Mouse (Mus musculus) forebrain, embryonic 11.5 days (tissue): Measurements from ENCODE around the gene Cfap99. TPM values are rescaled to one million over a fixed set of nuclear protein-coding genes. Genes with fewer than 3 reads are reported as not detected.

Experiments
- ATAC-seq: fragments of 200-750 bp; cut with Nextera tagmentation; replicated peaks from 2 replicates; pipeline ENCODE4 v1.8.0; 2017; ENCODE audit warnings: moderate TSS enrichment; ENCODE audit not compliant: low FRiP score
- DNase-seq: peaks from one replicate; pipeline ENCODE4 v3.0.0-alpha.2; 2017; ENCODE audit warnings: low spot score
- H3K27ac ChIP-seq: fragments of 300-500 bp; sonication (generic); 2 replicates; pipeline ENCODE4 v1.5.1; 2014; ENCODE audit warnings: low read depth, low read length
- H3K27me3 ChIP-seq: fragments of 300-500 bp; sonication (generic); 2 replicates; pipeline ENCODE4 v1.6.1; 2014; ENCODE audit warnings: mild to moderate bottlenecking, low read length, mixed read lengths; ENCODE audit not compliant: control insufficient read depth, insufficient read depth
- H3K36me3 ChIP-seq: fragments of 300-500 bp; sonication (generic); 2 replicates; pipeline ENCODE4 v1.6.1; 2014; ENCODE audit warnings: mild to moderate bottlenecking, low read length, moderate library complexity, mixed read lengths; ENCODE audit not compliant: control insufficient read depth, insufficient read depth
- H3K4me1 ChIP-seq: fragments of 300-500 bp; sonication (generic); replicated peaks from 2 replicates; pipeline ENCODE4 v1.6.1; 2014; ENCODE audit warnings: low read length, mixed read lengths; ENCODE audit not compliant: control insufficient read depth, insufficient read depth
- H3K4me2 ChIP-seq: fragments of 300-500 bp; sonication (generic); 2 replicates; pipeline ENCODE4 v1.6.1; 2014; ENCODE audit warnings: low read depth, mild to moderate bottlenecking, low read length, moderate library complexity, mixed read lengths; ENCODE audit not compliant: severe bottlenecking
- H3K4me3 ChIP-seq: fragments of 300-500 bp; sonication (generic); 2 replicates; pipeline ENCODE4 v1.5.1; 2014; ENCODE audit warnings: low read depth, low read length
- H3K9ac ChIP-seq: fragments of 300-500 bp; sonication (generic); 2 replicates; pipeline ENCODE4 v1.6.1; 2014; ENCODE audit warnings: low read length
- H3K9me3 ChIP-seq: fragments of 300-500 bp; sonication (generic); 2 replicates; pipeline ENCODE4 v1.6.1; 2016; ENCODE audit warnings: low read length, mixed read lengths; ENCODE audit not compliant: control insufficient read depth
- WGBS: fragments of 180-500 bp; shearing (Covaris S2); extraction: QIAGEN DNeasy Blood & Tissue Kit; methylation state at CpG from one replicate; pipeline ENCODE4 v1.1.7; 2014; 5-methylcytosine and 5-hydroxymethylcytosine counted together
- polyA plus RNA-seq: library from polyadenylated mRNA; unstranded; fragments of >200 nt; fragmentation: Nextera tagmentation; extraction: Ambion mirVana; gene quantifications from 2 replicates; pipeline ENCODE4 v1.2.1, GENCODE M21; 2014

Gene Cfap99
- polyA plus RNA-seq, 1 experiment from 2014 or later: not detected

GRCm38 (mm10) chr5:34252967-34253519 is 35.4 kb upstream of the Cfap99 start:
- Histone ChIP-seq H3K27ac (no peak overlapping the region), H3K4me2 (no peak overlapping the region), H3K27me3 (no peaks in the 10 kb centered on the region), H3K9ac (no peak overlapping the region), H3K9me3 (no peaks in the 10 kb centered on the region), H3K36me3 (no peaks in the 10 kb centered on the region), H3K4me1 (peaks cover 3% of the 10 kb centered on the region; the same call in 1 of the 2 replicates), H3K4me3 (no peak overlapping the region)
- 54% methylated on average over 4 of the region's 4 CpGs for WGBS
- no peak for DNase-seq
- no peak for ATAC-seq

DNA sequence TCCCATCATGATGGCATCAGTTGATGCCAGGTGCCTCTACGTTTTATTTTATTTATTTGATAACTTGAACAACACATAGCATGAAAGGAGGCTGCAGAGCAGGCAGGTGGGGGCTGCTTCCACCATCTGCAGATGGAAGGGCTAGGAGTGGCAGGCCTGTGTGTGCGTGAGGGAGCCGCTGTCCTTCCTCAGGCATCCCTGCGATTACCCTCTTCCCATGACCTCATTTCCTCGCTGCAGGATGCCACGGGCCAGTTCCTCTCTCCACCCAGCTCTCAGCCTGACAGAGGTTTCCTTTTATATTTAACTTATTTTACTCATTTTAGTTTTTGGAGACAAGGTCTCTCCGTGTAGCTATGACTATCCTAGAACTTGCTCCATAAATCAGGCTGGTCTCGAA is 34.1 kb upstream of the Cfap99 start:
- 77% methylated on average over 8 of the region's 8 CpGs for WGBS
- Histone ChIP-seq H3K9me3 (no peaks in the 10 kb centered on the region), H3K4me2 (no peak overlapping the region), H3K27me3 (no peaks in the 10 kb centered on the region), H3K36me3 (no peaks in the 10 kb centered on the region), H3K4me3 (no peak overlapping the region), H3K4me1 (peaks cover 3% of the 10 kb centered on the region; the same call in 1 of the 2 replicates), H3K27ac (no peak overlapping the region), H3K9ac (no peak overlapping the region)
- ATAC-seq (no peak), DNase-seq (no peak)

- H3K27me3 ChIP-seq: no peaks in the 10 kb centered on the region
- no peak overlapping the region for H3K9ac ChIP-seq
- H3K4me1 ChIP-seq: peaks cover 3% of the 10 kb centered on the region; the same call in 1 of the 2 replicates
- no peak for ATAC-seq
- DNase-seq: no peak
- WGBS: 83% methylated on average over 3 of the region's 3 CpGs
- no peaks in the 10 kb centered on the region for H3K9me3 ChIP-seq
- no peaks in the 10 kb centered on the region for H3K36me3 ChIP-seq
- H3K27ac ChIP-seq: no peak overlapping the region
- no peak overlapping the region for H3K4me2 ChIP-seq
- no peak overlapping the region for H3K4me3 ChIP-seq
Observed at GRCm38 (mm10) chr5:34255189-34255588, 33.2 kb upstream of the Cfap99 start.

DNA sequence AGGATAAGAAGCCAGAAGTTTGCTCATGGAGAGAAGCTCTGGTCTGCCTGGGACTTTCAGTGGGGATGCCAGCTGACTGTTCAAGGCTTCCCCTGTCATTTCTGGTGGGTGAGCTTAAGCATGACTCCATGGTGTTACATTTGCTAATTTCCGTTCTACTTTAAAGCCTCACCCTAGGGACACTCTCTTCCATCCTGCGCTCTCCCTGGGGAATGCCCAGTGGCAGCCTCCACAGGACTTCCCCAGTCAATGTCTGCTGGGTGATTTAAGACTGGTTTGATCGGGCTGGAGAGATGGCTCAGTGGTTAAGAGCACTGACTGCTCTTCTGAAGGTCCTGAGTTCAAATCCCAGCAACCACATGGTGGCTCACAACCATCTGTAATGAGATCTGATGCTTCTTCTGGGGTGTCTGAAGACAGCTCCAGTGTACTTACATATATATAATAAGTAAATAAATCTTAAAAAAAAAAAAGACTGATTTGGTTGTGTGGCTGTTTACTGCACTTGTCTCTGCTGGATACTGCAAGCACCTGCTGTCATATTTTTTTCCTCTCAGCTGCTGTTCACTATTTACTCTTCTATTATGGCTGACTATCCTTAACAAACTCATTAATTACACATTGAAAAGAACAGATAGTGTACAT is 29.1 kb upstream of the Cfap99 start:
- H3K4me2 ChIP-seq: no peak overlapping the region
- no peaks in the 10 kb centered on the region for H3K9me3 ChIP-seq
- H3K27me3 ChIP-seq: no peaks in the 10 kb centered on the region
- H3K4me1 ChIP-seq: no peaks in the 10 kb centered on the region
- H3K27ac ChIP-seq: no peak overlapping the region
- H3K36me3 ChIP-seq: no peaks in the 10 kb centered on the region
- ATAC-seq (no peak), DNase-seq (no peak)
- H3K9ac ChIP-seq: no peak overlapping the region
- no peak overlapping the region for H3K4me3 ChIP-seq
- WGBS: 69% methylated on average over 3 of the region's 3 CpGs

- Histone ChIP-seq H3K4me3 (no peak overlapping the region), H3K4me2 (no peak overlapping the region), H3K27me3 (no peaks in the 10 kb centered on the region), H3K27ac (no peak overlapping the region), H3K9ac (no peak overlapping the region), H3K4me1 (no peaks in the 10 kb centered on the region), H3K36me3 (no peaks in the 10 kb centered on the region), H3K9me3 (no peaks in the 10 kb centered on the region)
- 76% methylated on average over 4 of the region's 4 CpGs for WGBS
- DNase-seq (no peak), ATAC-seq (no peak)
Observed at GRCm38 (mm10) chr5:34266065-34266464, 22.3 kb upstream of the Cfap99 start.

DNA sequence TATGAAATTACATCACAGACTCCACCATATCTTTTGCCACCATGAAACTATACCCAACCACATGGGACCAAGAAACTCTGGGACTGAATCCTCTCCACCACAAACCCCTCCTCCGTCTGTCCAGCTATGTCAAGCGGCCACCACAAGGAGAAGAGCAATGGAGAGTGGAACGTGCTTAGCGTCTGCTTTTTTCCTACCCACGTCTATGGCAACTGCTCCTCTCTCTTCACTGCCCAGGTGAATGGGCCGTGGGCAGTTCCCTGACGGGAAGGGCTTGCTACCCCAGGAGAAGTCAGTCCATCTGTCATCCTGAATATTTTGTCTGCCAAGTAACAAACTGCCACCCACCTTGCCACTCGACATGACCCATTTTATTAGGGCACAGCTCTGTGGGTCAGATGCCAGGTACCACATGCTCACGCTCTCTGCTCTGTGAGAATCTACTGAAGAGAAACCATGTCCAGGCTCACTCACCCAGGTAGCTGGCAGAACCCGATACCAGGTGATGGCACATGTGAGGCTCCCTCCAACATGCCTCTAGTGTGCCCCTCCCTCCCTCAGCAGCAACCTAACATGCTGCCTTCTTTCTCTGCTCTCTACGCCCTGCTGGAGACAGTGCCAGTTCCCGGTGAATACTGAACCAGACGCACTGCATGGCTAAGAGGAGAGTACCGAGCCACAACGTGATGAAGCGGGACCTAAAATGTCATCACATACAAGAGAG is 19.0 kb upstream of the Cfap99 start:
- Histone ChIP-seq H3K4me2 (no peak overlapping the region), H3K27me3 (no peaks in the 10 kb centered on the region), H3K4me3 (no peak overlapping the region), H3K9ac (no peak overlapping the region), H3K27ac (no peak overlapping the region), H3K4me1 (no peaks in the 10 kb centered on the region), H3K9me3 (no peaks in the 10 kb centered on the region), H3K36me3 (no peaks in the 10 kb centered on the region)
- no peak for ATAC-seq
- no peak for DNase-seq
- WGBS: 91% methylated on average over 16 of the region's 16 CpGs

GRCm38 (mm10) chr5:34269921-34270465 is 18.4 kb upstream of the Cfap99 start:
- DNase-seq: no peak
- Histone ChIP-seq H3K27ac (no peak overlapping the region), H3K36me3 (no peaks in the 10 kb centered on the region), H3K4me2 (no peak overlapping the region), H3K27me3 (no peaks in the 10 kb centered on the region), H3K9ac (no peak overlapping the region), H3K9me3 (no peaks in the 10 kb centered on the region), H3K4me1 (no peaks in the 10 kb centered on the region), H3K4me3 (no peak overlapping the region)
- no peak for ATAC-seq
- 78% methylated on average over 12 of the region's 12 CpGs for WGBS

GRCm38 (mm10) chr5:34271743-34272142 is 16.7 kb upstream of the Cfap99 start:
- ATAC-seq (no peak), DNase-seq (peak; percentile 70)
- Histone ChIP-seq H3K4me1 (no peaks in the 10 kb centered on the region), H3K9ac (no peak overlapping the region), H3K4me2 (no peak overlapping the region), H3K27ac (no peak overlapping the region), H3K4me3 (no peak overlapping the region), H3K27me3 (no peaks in the 10 kb centered on the region), H3K36me3 (no peaks in the 10 kb centered on the region), H3K9me3 (no peaks in the 10 kb centered on the region)
- 32% methylated on average over 4 of the region's 4 CpGs for WGBS
